Mouse (Mus musculus) gastrocnemius, postnatal 14 days (tissue): ENCODE data around the gene Rpl32. TPM values are rescaled to one million over a fixed set of nuclear protein-coding genes. Genes with fewer than 3 reads are reported as not detected.
"Not testable (repeated sequence)": the region's sequence is repeated elsewhere in the genome, so short reads cannot be mapped to it uniquely, and the experiment has no call there.

Source experiments
- DNase-seq: peaks from one replicate; pipeline ENCODE4 v3.0.0; 2021; ENCODE audit warnings: mixed read lengths
- intact Hi-C: fragments of 180-260 bp; cut with DNase I; formaldehyde crosslinking; loops from one replicate; pipeline ENCODE4 v1.15.1; 2025; ENCODE audit warnings: low total_unique reads
- long read RNA-seq, 2 experiments: library from polyadenylated mRNA; stranded (forward); transcript quantifications; one replicate each; pipeline ENCODE4 v2.0.0; 2021
- total RNA-seq, 2 experiments: library from RNA; stranded (reverse); gene quantifications; 2 replicates each; pipeline ENCODE4 v1.2.3; 2021

Gene Rpl32
- total RNA-seq, result 100 to 1,000 TPM; 847 to 987 TPM
- long read RNA-seq, experiment 1, transcript Rpl32-202 (3 exons, 906 nt), result minor isoform, 5 of 189 reads
- long read RNA-seq, experiment 1, transcript Rpl32-201 (4 exons, 517 nt), result major isoform, 179 of 189 reads
- long read RNA-seq, experiment 1, partial matches to known transcripts, result 3 of 189 reads
- long read RNA-seq, experiment 1, other reads (novel, unspliced or antisense), result 2 of 189 reads
- long read RNA-seq, experiment 2, transcript Rpl32-201 (4 exons, 517 nt), result major isoform, 238 of 244 reads
- long read RNA-seq, experiment 2, partial matches to known transcripts, result 5 of 244 reads
- long read RNA-seq, experiment 2, other reads (novel, unspliced or antisense), result 0 of 244 reads

GRCm38 (mm10) chr6:115808488-115809231, at the start of gene Rpl32:
TSS of gene Rpl32 (minus strand) at chr6:115808747.
- intact Hi-C loops, result no loop called here
- DNase-seq, result peak; percentile 85

GRCm38 (mm10) chr6:115856361-115856745, 47.8 kb upstream of the Rpl32 start:
- DNase-seq, result no peak
- intact Hi-C loops, result loop anchor here (5.0 kb wide), 1 partner anchor 151 kb away; no protein-coding TSS in a partner anchor

GRCm38 (mm10) chr6:115855733-115856360, 47.3 kb upstream of the Rpl32 start:
- DNase-seq, result no peak
- intact Hi-C loops, result loop anchor here (5.0 kb wide), 1 partner anchor 151 kb away; no protein-coding TSS in a partner anchor

- intact Hi-C loops, result no loop called here
- DNase-seq, result no peak
Measured at GRCm38 (mm10) chr6:115854432-115854831, 45.9 kb upstream of the Rpl32 start.

GRCm38 (mm10) chr6:115853985-115854384, 45.4 kb upstream of the Rpl32 start:
- DNase-seq, result no peak
- intact Hi-C loops, result no loop called here

GRCm38 (mm10) chr6:115853091-115853813, 44.7 kb upstream of the Rpl32 start, which contains the start of the genes Mbd4 and Ift122:
TSS of gene Mbd4 (minus strand) at chr6:115853371.
TSS of gene Ift122 (plus strand) at chr6:115853470.
- intact Hi-C loops, result no loop called here
- peak; percentile 98 for DNase-seq

- intact Hi-C loops, result no loop called here
- no peak for DNase-seq
Measured at GRCm38 (mm10) chr6:115852446-115853090, 44.0 kb upstream of the Rpl32 start.

GRCm38 (mm10) chr6:115848598-115849304, 40.2 kb upstream of the Rpl32 start:
- no peak for DNase-seq
- intact Hi-C loops, result no loop called here

GRCm38 (mm10) chr6:115846640-115847411, 38.3 kb upstream of the Rpl32 start:
- peak; percentile 61 for DNase-seq
- intact Hi-C loops, result no loop called here

- intact Hi-C loops, result no loop called here
- no peak for DNase-seq
Measured at GRCm38 (mm10) chr6:115845006-115845405, 36.5 kb upstream of the Rpl32 start.

- no peak for DNase-seq
- intact Hi-C loops, result no loop called here
Measured at GRCm38 (mm10) chr6:115838745-115839144, 30.2 kb upstream of the Rpl32 start.

GRCm38 (mm10) chr6:115838161-115838597, 29.6 kb upstream of the Rpl32 start, which contains the start of gene Efcab12:
TSS of gene Efcab12 (minus strand) at chr6:115838412.
- intact Hi-C loops, result no loop called here
- DNase-seq, result peak; percentile 50

GRCm38 (mm10) chr6:115833861-115834260, 25.3 kb upstream of the Rpl32 start:
- intact Hi-C loops, result no loop called here
- no peak for DNase-seq

- intact Hi-C loops, result no loop called here
- no peak for DNase-seq
Measured at GRCm38 (mm10) chr6:115832152-115832850, 23.8 kb upstream of the Rpl32 start.

- intact Hi-C loops, result no loop called here
- DNase-seq, result no peak
Measured at GRCm38 (mm10) chr6:115830779-115831601, 22.4 kb upstream of the Rpl32 start.

GRCm38 (mm10) chr6:115823850-115824464, 15.4 kb upstream of the Rpl32 start:
- peak; percentile 25 for DNase-seq
- intact Hi-C loops, result not testable (repeated sequence)
